Mouse (Mus musculus) intestine, embryonic 15.5 days (tissue): ENCODE measurements around the gene Cmtm7. TPM values are rescaled to one million over a fixed set of nuclear protein-coding genes. Genes with fewer than 3 reads are reported as not detected.

Source experiments
- ATAC-seq: fragments of 200-750 bp; cut with Nextera tagmentation; 2 replicates; pipeline ENCODE4 v1.8.0; 2017; ENCODE audit warnings: moderate TSS enrichment, moderate library complexity
- H3K27ac ChIP-seq: fragments of 300-500 bp; sonication (generic); 2 replicates; pipeline ENCODE4 v1.5.1; 2015; ENCODE audit warnings: mild to moderate bottlenecking, inconsistent platforms
- H3K27me3 ChIP-seq: fragments of 300-500 bp; sonication (generic); replicated peaks from 2 replicates; pipeline ENCODE4 v1.6.1; 2015; ENCODE audit warnings: inconsistent platforms
- H3K36me3 ChIP-seq: fragments of 300-500 bp; sonication (generic); 2 replicates; pipeline ENCODE4 v1.6.1; 2015; ENCODE audit warnings: inconsistent platforms
- H3K4me1 ChIP-seq: fragments of 300-500 bp; sonication (generic); replicated peaks from 2 replicates; pipeline ENCODE4 v1.6.1; 2015; ENCODE audit warnings: inconsistent platforms
- H3K4me2 ChIP-seq: fragments of 300-500 bp; sonication (generic); replicated peaks from 2 replicates; pipeline ENCODE4 v1.6.1; 2015; ENCODE audit warnings: mild to moderate bottlenecking, inconsistent platforms
- H3K4me3 ChIP-seq: fragments of 300-500 bp; sonication (generic); replicated peaks from 2 replicates; pipeline ENCODE4 v1.5.1; 2015; ENCODE audit warnings: inconsistent platforms
- H3K9ac ChIP-seq: fragments of 300-500 bp; sonication (generic); 2 replicates; pipeline ENCODE4 v1.6.1; 2015; ENCODE audit warnings: inconsistent platforms
- H3K9me3 ChIP-seq: fragments of 300-500 bp; sonication (generic); 2 replicates; pipeline ENCODE4 v1.6.1; 2016; ENCODE audit warnings: inconsistent platforms
- WGBS: fragments of 180-500 bp; shearing (Covaris S2); methylation state at CpG from one replicate; pipeline ENCODE4 v1.1.7; 2015; 5-methylcytosine and 5-hydroxymethylcytosine counted together
- polyA plus RNA-seq: library from polyadenylated mRNA; unstranded; fragments of >200 nt; fragmentation: Nextera tagmentation; extraction: Ambion mirVana; gene quantifications from 2 replicates; pipeline ENCODE4 v1.2.1, GENCODE M21; 2015

Gene Cmtm7
- polyA plus RNA-seq, 1 experiment from 2014 or later, result 89.8 TPM

DNA sequence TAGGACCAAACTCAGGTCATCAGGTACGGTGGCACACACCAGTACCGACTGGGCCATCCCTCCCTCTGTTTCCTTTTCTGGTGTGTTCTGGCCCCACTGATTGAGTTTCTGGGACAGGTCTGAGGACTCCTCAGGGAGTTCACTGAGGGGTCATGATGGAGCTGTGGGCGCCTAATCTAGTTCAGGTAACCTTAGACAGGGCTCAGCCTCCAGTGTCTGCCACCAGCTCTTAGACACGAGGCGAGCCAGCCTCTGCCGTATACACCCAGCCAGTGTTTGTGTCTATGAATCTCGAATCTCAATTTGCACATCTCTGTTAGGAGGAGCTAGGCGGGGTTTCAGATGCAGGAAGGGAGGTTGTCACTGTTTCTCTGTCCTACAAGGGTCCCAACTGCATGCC is 8.3 kb upstream of the Cmtm7 start:
- no peak overlapping the region for H3K9ac ChIP-seq
- H3K9me3 ChIP-seq, result no peaks in the 10 kb centered on the region
- no peak for ATAC-seq
- H3K27ac ChIP-seq, result no peak overlapping the region
- 77% methylated on average over 8 of the region's 8 CpGs for WGBS
- H3K4me2 ChIP-seq, result no peak overlapping the region
- no peaks in the 10 kb centered on the region for H3K27me3 ChIP-seq
- H3K4me3 ChIP-seq, result no peak overlapping the region
- peaks cover 4% of the 10 kb centered on the region; the same call in 1 of the 2 replicates for H3K4me1 ChIP-seq
- no peaks in the 10 kb centered on the region for H3K36me3 ChIP-seq

- Histone ChIP-seq H3K4me3 (no peak overlapping the region), H3K36me3 (no peaks in the 10 kb centered on the region), H3K4me2 (no peak overlapping the region), H3K27ac (no peak overlapping the region), H3K4me1 (peaks cover 4% of the 10 kb centered on the region; the same call in 1 of the 2 replicates), H3K9me3 (no peaks in the 10 kb centered on the region), H3K27me3 (no peaks in the 10 kb centered on the region), H3K9ac (no peak overlapping the region)
- WGBS, result 63% methylated on average over 7 of the region's 7 CpGs
- no peak for ATAC-seq
Measured at GRCm38 (mm10) chr9:114789557-114789956, 7.9 kb upstream of the Cmtm7 start.

DNA sequence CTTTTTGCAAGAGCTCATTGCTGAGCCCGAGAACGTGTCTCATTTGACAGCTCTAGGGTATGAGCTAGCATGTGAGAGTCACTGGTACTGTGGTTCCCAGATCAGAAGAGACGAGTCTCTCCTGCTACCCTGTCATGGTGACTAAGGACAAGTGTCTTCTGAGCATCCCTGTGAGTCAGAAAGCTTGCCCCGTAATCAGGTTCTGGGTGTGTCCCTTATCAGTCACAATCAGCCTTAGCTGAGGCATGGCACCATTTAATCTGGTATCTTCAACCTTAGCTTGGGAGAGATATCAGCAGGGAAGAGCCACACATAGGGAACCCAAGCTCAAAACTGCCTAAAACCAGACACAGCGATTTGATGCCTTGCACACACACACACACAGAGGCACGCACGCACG is 7.0 kb upstream of the Cmtm7 start:
- Histone ChIP-seq H3K9me3 (no peaks in the 10 kb centered on the region), H3K27me3 (no peaks in the 10 kb centered on the region), H3K9ac (no peak overlapping the region), H3K27ac (no peak overlapping the region), H3K4me1 (peaks cover 4% of the 10 kb centered on the region; the same call in 1 of the 2 replicates), H3K4me2 (no peak overlapping the region), H3K36me3 (no peaks in the 10 kb centered on the region), H3K4me3 (no peak overlapping the region)
- ATAC-seq, result no peak
- WGBS, result 87% methylated on average over 8 of the region's 8 CpGs

DNA sequence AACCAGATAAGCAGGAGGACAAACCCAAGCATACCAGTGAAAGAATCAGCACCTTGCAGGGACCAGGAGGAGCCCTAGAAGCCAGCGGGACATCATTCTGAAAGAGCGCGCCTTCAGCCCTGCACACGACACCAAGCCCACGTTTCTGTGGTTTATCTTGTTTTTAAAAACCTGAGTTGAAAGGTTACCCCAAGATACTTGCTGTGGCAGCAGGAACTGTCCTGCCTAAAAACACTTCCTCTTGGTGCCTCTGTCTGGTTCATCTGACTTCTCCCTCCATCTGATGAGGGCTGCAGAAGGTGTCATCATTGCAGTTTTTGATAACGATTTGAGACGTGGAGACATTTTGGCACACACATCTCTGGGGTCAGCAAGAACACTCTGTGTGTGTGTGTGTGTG is 6.1 kb upstream of the Cmtm7 start:
- Histone ChIP-seq H3K4me1 (peaks cover 4% of the 10 kb centered on the region; the same call in 1 of the 2 replicates), H3K27ac (no peak overlapping the region; the same call in 1 of the 2 replicates), H3K4me3 (no peak overlapping the region), H3K4me2 (no peak overlapping the region), H3K9me3 (no peaks in the 10 kb centered on the region), H3K27me3 (no peaks in the 10 kb centered on the region), H3K9ac (no peak overlapping the region), H3K36me3 (no peaks in the 10 kb centered on the region)
- no peak for ATAC-seq
- WGBS, result 89% methylated on average over 7 of the region's 7 CpGs

DNA sequence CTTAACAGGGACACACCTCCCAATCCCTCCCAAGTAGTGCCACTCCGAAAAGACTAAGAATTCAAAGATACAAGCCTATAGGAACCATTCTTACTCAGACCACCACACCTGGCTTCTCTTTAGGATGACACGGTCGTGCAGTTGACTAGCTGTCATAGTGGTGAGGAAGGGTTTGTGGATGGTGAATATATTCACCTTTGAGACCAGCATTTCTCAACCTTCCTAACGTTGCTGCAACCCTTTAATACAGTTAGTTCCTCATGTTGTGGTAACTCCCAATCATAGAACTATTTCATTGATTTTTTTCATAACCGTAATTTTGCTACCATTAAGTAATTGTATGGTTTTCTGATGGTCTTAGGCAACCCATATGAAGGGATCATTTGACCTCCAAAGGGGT is 5.5 kb upstream of the Cmtm7 start:
- Histone ChIP-seq H3K9ac (no peak overlapping the region), H3K4me1 (peaks cover 4% of the 10 kb centered on the region; the same call in 1 of the 2 replicates), H3K27ac (no peak overlapping the region; the same call in 1 of the 2 replicates), H3K27me3 (no peaks in the 10 kb centered on the region), H3K4me3 (no peak overlapping the region), H3K9me3 (no peaks in the 10 kb centered on the region), H3K36me3 (no peaks in the 10 kb centered on the region), H3K4me2 (no peak overlapping the region)
- ATAC-seq, result no peak
- WGBS, result 93% methylated on average over 5 of the region's 5 CpGs

DNA sequence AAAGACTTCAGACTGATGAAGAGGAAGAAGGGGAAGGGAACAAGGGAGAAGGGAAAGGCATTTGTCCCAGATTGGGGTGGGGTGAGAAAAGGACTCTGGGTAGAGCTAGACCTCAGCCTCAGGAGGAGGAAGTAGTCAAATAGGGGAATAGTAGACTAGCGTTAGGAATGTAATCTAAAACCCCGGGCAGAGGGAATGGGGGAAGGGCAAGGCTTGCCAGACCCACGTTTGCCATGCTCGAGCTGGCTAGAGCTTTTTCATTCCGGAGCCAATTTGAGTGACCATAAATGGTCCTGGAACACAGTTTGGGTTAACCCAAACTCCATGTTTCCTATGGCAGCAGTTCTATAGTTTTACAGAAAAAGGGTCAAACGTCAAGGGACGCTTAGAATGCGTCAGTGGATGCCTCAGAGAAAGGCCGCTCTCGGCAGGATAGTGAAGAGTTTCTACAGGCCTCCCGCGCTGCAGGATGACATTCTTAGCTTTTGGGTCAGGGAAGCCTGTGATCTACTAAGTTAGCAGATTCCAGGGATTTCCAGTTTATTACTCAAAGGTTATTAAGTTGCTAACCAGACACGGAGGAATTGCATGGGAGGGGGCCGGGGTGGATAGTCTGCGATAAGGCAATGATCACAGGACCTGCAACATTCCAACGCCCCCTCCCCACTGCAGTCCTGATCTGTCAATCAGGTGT is 3.9 kb upstream of the Cmtm7 start:
- 15% methylated on average over 16 of the region's 16 CpGs for WGBS
- no peak for ATAC-seq
- no peak overlapping the region for H3K27ac ChIP-seq
- no peaks in the 10 kb centered on the region for H3K36me3 ChIP-seq
- no peak overlapping the region for H3K9ac ChIP-seq
- H3K9me3 ChIP-seq, result no peaks in the 10 kb centered on the region
- no peaks in the 10 kb centered on the region for H3K27me3 ChIP-seq
- no peak overlapping the region for H3K4me3 ChIP-seq
- 0 out of 2 replicates have a peak overlapping the region, but pooled peaks have one; percentile 4 for H3K4me2 ChIP-seq
- peaks cover 6% of the 10 kb centered on the region; the same call in 1 of the 2 replicates for H3K4me1 ChIP-seq

- Histone ChIP-seq H3K4me2 (peak overlapping the region; percentile 95), H3K4me3 (peak overlapping the region; percentile 62), H3K9me3 (no peaks in the 10 kb centered on the region), H3K4me1 (peaks cover 16% of the 10 kb centered on the region), H3K27me3 (no peaks in the 10 kb centered on the region), H3K9ac (peak overlapping the region; percentile 80), H3K36me3 (no peaks in the 10 kb centered on the region), H3K27ac (peak overlapping the region; percentile 83)
- WGBS, result 2% methylated on average over 38 of the region's 38 CpGs
- ATAC-seq, result peak; percentile 63
Measured at GRCm38 (mm10) chr9:114780746-114781525, 720 bp downstream of the Cmtm7 start.

- H3K4me3 ChIP-seq, result peak overlapping the region; percentile 62
- no peaks in the 10 kb centered on the region for H3K27me3 ChIP-seq
- H3K36me3 ChIP-seq, result no peaks in the 10 kb centered on the region
- H3K4me1 ChIP-seq, result peaks cover 14% of the 10 kb centered on the region
- H3K9me3 ChIP-seq, result no peaks in the 10 kb centered on the region
- 0 out of 2 replicates have a peak overlapping the region, but pooled peaks have one; percentile 6 for H3K27ac ChIP-seq
- H3K4me2 ChIP-seq, result peak overlapping the region; percentile 95
- WGBS, result 37% methylated on average over 23 of the region's 23 CpGs
- no peak for ATAC-seq
- peak overlapping the region; percentile 80 for H3K9ac ChIP-seq
Measured at GRCm38 (mm10) chr9:114779984-114780745, 1.5 kb downstream of the Cmtm7 start.

- Histone ChIP-seq H3K27me3 (no peaks in the 10 kb centered on the region), H3K4me1 (peaks cover 20% of the 10 kb centered on the region), H3K9me3 (no peaks in the 10 kb centered on the region), H3K4me2 (no peak overlapping the region), H3K9ac (no peak overlapping the region), H3K4me3 (no peak overlapping the region), H3K36me3 (no peaks in the 10 kb centered on the region), H3K27ac (no peak overlapping the region)
- 90% methylated on average over 7 of the region's 7 CpGs for WGBS
- no peak for ATAC-seq
Measured at GRCm38 (mm10) chr9:114778877-114779276, 2.8 kb downstream of the Cmtm7 start.

- WGBS, result 79% methylated on average over 7 of the region's 7 CpGs
- H3K4me2 ChIP-seq, result no peak overlapping the region
- H3K4me3 ChIP-seq, result no peak overlapping the region
- H3K4me1 ChIP-seq, result peaks cover 20% of the 10 kb centered on the region
- ATAC-seq, result no peak
- H3K9ac ChIP-seq, result no peak overlapping the region
- H3K27ac ChIP-seq, result no peak overlapping the region
- H3K27me3 ChIP-seq, result no peaks in the 10 kb centered on the region
- H3K9me3 ChIP-seq, result no peaks in the 10 kb centered on the region
- H3K36me3 ChIP-seq, result no peaks in the 10 kb centered on the region
Measured at GRCm38 (mm10) chr9:114778047-114778390, 3.6 kb downstream of the Cmtm7 start.

DNA sequence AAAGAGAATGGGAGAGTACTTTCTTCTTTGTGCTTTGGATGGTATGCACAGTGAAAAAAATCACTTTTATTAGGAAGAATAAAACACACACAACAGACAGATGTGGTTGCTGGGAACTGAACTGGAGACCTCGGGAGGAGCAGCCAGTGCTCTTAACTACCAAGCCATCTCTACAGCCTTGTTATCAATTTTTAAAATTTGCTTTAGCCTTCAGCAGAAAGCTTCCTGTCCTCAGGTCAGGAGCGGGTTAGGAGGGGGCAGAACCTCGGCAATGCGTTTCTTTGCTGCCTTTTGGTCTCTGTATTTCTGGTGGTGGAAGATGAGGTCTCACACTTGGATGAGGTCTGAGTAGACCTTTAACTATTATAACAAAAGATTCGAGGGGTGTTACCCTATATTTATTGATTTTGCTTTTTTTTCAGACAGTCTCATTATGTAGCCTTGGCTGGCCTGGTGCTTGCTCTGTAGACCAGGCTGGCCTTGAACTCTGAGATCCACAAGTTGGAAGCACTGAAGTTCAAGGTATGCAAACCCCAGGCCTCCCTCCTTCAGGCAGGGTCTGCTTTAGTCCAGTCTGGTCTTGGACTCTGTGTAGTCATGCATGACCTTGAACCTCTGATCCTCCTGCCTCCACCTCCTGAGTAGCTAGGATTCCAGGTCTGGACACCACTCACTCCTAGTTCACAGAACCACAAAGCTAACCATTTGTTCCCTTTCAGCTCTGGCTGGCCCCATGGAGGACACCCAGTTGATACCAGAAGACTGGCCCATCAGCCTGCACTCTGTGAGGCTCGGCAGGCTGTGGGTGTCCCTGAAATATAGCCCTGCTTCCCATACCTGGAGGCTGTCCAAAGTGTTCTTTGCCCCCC is 4.2 kb downstream of the Cmtm7 start:
- Histone ChIP-seq H3K4me2 (no peak overlapping the region), H3K36me3 (no peaks in the 10 kb centered on the region), H3K9ac (no peak overlapping the region), H3K27me3 (no peaks in the 10 kb centered on the region), H3K4me1 (peaks cover 20% of the 10 kb centered on the region), H3K4me3 (no peak overlapping the region), H3K27ac (no peak overlapping the region), H3K9me3 (no peaks in the 10 kb centered on the region)
- no peak for ATAC-seq
- WGBS, result 63% methylated on average over 6 of the region's 6 CpGs
